Mouse (Mus musculus) gastrocnemius, postnatal 4 days (tissue): ENCODE measurements around the gene Gp1bb. TPM values are rescaled to one million over a fixed set of nuclear protein-coding genes. Genes with fewer than 3 reads are reported as not detected.

Experiments
- DNase-seq, 2 experiments: peaks; one replicate each; pipeline ENCODE4 v3.0.0; 2021 to 2022; ENCODE audit warnings: low spot score in 2 of 2, mixed read lengths in 2 of 2
- total RNA-seq, 2 experiments: library from RNA; stranded (reverse); gene quantifications; 2 replicates each; pipeline ENCODE4 v1.2.3; 2021

Gp1bb gene
- total RNA-seq, 2 experiments from 2014 or later: 0.27 TPM; not detected in 1

- DNase-seq: no peak
Observed at GRCm38 (mm10) chr16:18583169-18583568, 39.0 kb downstream of the Gp1bb start.

DNA sequence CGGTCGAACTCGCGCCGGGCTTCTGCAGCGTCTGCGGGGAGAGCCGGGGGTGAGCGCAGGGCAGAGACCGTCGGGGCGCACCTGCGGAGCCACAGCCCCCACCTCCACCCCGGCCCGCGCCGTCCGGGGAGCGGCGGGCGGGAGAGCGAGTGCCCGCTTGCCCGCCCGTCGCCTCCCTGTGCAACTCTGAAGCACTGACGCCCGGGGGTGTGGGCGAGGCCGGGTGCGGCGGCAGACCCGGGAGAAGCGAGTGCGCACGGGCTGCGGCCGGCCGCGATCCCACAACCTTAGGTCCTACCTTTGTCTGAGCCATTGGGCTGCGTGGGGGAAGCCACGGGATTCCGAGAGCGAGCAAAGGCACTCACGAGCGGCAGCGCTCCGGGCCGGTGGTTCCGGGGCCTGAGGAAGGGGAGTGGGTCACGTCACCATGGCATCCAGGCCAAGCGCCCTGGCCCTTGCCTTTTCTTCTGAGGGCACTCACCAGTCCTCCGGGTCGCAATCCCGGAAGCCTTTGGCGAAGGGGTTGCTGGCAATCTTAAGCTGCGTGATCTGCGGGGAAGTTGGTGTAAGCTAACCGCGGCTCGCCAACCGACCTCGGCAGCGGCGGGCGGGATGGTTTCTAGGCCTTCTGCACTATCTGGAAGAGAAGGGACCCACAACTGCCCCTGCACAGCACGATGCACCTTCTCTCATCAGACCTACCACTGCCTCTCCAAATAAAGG is 39.6 kb downstream of the Gp1bb start:
- DNase-seq: no peak

DNA sequence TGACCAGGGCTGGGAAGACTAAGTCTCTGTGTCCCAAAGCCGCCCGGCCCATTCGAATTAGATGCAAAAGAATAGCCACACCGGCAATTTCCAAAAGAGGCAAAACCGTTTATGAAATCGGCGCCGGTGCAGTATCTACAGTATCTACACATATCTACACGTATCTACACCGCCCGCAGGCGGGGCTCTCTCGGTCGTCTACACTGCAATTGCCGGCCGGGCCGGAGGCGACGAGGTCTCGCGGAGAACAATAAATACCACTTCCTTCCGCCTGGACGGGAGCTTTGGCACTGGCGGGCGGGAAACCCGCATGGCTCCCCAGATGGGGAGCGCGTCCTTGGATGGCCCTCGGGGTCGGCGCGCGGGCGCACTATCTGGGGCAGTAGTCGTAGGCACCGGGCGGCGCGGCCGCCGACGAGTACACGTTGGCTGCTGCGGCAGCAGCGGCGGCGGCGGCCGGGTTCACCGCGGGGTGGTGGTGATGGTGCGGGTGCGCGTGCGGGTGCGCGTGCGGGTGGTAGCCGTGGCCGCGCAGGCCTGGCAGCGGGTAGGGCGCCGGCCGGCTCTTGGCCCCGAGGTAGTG is 40.5 kb downstream of the Gp1bb start:
- peak in 1 of 2 experiments; percentile 19 for DNase-seq

DNA sequence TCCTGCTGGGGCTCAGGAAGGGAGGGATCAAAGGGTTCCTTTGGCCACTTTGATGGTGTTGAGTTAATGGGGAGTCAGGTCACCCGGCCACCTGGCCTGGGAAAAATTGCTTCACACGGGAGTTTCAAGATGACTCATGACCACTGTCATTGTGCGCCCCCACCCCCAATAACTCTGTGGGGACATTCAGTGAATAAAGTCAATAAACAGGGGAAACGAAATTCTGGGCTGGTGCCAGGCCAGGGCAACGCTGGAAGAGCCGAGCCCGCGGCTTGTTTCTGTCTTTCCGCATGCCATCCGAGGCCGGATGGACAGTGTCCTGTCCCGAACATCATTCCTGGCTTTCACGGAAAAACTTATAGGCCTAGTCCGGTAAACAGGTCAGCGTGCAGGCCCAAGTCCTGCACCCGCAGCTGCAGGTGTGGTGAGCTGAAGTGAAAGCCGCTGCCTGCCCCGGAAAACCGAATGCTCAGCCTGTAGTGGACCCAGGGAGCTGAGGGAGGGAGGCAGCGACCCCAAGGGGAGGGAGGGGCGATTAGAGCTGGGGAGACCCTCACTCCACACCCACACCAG is 41.1 kb downstream of the Gp1bb start:
- DNase-seq: peak in 1 of 2 experiments; percentile 7

DNA sequence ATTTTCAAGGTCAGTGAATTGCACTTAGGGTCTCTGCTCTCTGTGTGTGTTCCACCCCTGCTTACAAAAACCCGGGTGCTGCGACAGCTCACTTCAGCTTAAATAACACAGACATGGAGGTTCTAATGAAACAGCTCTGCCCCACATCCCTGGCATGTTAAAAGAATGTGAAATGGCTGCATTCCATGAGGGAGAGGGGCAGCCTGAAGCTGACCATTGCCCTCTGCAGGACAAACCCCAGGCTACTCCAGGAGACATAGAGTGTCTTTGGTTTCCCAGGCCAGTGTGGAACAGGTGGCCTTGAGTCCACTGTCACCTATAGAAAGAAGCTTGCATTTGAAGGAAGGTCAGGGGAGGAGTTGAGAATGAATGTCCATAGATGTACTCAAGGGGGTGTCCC is 41.8 kb downstream of the Gp1bb start:
- DNase-seq: peak in 1 of 2 experiments; percentile 6

DNA sequence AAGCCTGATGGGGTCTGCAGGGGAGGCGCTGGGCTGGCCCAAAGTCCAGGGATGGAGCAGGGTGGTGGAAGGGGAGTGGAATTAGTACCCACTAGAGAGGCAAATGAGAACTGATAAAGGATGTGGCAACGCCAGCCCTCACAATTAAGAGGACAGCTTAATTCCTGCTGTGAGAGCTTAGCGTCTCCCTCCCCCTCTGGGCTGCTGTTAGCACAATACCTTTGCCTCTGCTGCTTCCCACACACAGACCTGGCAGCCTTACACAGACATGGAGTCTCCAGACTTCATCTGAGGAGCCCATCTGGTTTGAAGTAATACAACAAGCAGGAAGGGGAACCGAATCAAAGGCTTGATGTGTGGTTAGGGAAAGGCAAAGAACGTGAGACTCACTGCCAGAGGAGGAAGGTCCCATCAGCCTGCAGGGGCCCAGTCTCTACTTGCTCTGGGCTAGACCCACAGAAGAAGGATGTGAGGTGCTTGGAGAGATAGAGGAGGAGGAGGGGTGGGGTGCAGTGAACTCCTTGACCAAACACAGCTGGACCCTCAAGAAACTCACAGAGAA is 44.5 kb downstream of the Gp1bb start:
- no peak for DNase-seq

GRCm38 (mm10) chr16:18577071-18577470 is 45.1 kb downstream of the Gp1bb start:
- no peak for DNase-seq

DNA sequence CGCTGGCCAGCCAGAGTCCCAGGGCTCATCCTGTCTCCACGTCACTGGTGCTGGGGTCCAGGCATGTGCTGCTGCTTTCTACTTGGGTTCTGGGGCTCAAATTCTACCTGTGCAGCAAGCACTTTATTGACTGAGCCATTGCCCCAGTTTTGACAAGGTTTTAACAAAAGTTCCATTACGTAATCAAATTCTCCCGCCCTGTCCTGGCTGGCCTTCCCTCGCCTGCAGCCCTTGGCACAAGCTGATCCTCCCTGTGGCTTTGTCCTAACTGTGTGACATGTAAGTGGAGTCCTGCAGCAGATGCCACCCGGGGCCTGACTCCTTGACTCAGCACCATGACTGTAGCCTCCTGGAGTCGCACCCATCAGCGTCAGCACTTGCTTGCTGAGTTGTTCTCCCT is 48.0 kb downstream of the Gp1bb start:
- peak in 1 of 2 experiments; percentile 6 for DNase-seq

Other genes starting within 250 kb of the Gp1bb start
- 10 to 100 TPM; 10.1 to 14.9 TPM for gene Txnrd2, start 196.0 kb downstream of the Gp1bb start, total RNA-seq
- 10 to 100 TPM; 52.9 to 62.8 TPM for gene Comt, start 195.6 kb downstream of the Gp1bb start, total RNA-seq
- 1 to 10 TPM; 4.5 to 6.0 TPM for gene Gnb1l, start 123.7 kb downstream of the Gp1bb start, total RNA-seq
- gene Rtl10, start 123.5 kb downstream of the Gp1bb start, total RNA-seq: 1 to 10 TPM; 6.7 to 6.8 TPM
- gene Tbx1, start 31.7 kb downstream of the Gp1bb start, total RNA-seq: 10 to 100 TPM in 1 of 2 experiments, 1 to 10 TPM in 1; 3.9 to 10.8 TPM
- gene Gm49601, start 4.0 kb upstream of the Gp1bb start, total RNA-seq: 1 to 10 TPM; 2.2 to 3.6 TPM
- gene Sept5, start 7.6 kb upstream of the Gp1bb start, total RNA-seq: 10 to 100 TPM; 11.3 to 12.9 TPM
- 10 to 100 TPM; 47.8 to 59.5 TPM for gene Cldn5, start 154.4 kb upstream of the Gp1bb start, total RNA-seq
- 10 to 100 TPM; 55.4 to 68.1 TPM for gene Ufd1, start 189.4 kb upstream of the Gp1bb start, total RNA-seq
- 10 to 100 TPM in 1 of 2 experiments, 1 to 10 TPM in 1; 9.5 to 10.5 TPM for gene Cdc45, start 189.6 kb upstream of the Gp1bb start, total RNA-seq
- 10 to 100 TPM; 14.9 to 15.9 TPM for gene 2510002D24Rik, start 214.2 kb upstream of the Gp1bb start, total RNA-seq
- 1 to 10 TPM; 4.2 TPM for gene Gm28539, start 214.2 kb upstream of the Gp1bb start, total RNA-seq